Mouse (Mus musculus) neural tube, embryonic 15.5 days (tissue): Measurements from ENCODE around the gene Scn1b. TPM values are rescaled to one million over a fixed set of nuclear protein-coding genes. Genes with fewer than 3 reads are reported as not detected.

Experiments used
- ATAC-seq: fragments of 200-750 bp; cut with Nextera tagmentation; 2 replicates; pipeline ENCODE4 v1.8.0; 2017; ENCODE audit warnings: mild to moderate bottlenecking, moderate TSS enrichment, moderate library complexity; ENCODE audit not compliant: low FRiP score
- H3K27ac ChIP-seq: fragments of 300-500 bp; sonication (generic); replicated peaks from 2 replicates; pipeline ENCODE4 v1.5.1; 2015; ENCODE audit warnings: mild to moderate bottlenecking, inconsistent platforms
- H3K27me3 ChIP-seq: fragments of 300-500 bp; sonication (generic); replicated peaks from 2 replicates; pipeline ENCODE4 v1.6.1; 2015; ENCODE audit warnings: inconsistent platforms
- H3K36me3 ChIP-seq: fragments of 300-500 bp; sonication (generic); 2 replicates; pipeline ENCODE4 v1.6.1; 2015; ENCODE audit warnings: inconsistent platforms
- H3K4me1 ChIP-seq: fragments of 300-500 bp; sonication (generic); 2 replicates; pipeline ENCODE4 v1.6.1; 2015; ENCODE audit warnings: inconsistent platforms
- H3K4me2 ChIP-seq: fragments of 300-500 bp; sonication (generic); 2 replicates; pipeline ENCODE4 v1.6.1; 2015; ENCODE audit warnings: inconsistent platforms, mild to moderate bottlenecking, moderate library complexity
- H3K4me3 ChIP-seq: fragments of 300-500 bp; sonication (generic); replicated peaks from 2 replicates; pipeline ENCODE4 v1.5.1; 2015; ENCODE audit warnings: mild to moderate bottlenecking, inconsistent platforms
- H3K9ac ChIP-seq: fragments of 300-500 bp; sonication (generic); replicated peaks from 2 replicates; pipeline ENCODE4 v1.6.1; 2015; ENCODE audit warnings: mild to moderate bottlenecking, inconsistent platforms
- H3K9me3 ChIP-seq: fragments of 300-500 bp; sonication (generic); replicated peaks from 2 replicates; pipeline ENCODE4 v1.6.1; 2016; ENCODE audit warnings: inconsistent platforms
- WGBS: fragments of 180-500 bp; shearing (Covaris S2); methylation state at CpG from one replicate; pipeline ENCODE4 v1.1.7; 2015; ENCODE audit warnings: mixed read lengths; 5-methylcytosine and 5-hydroxymethylcytosine counted together
- polyA plus RNA-seq: library from polyadenylated mRNA; unstranded; fragments of >200 nt; fragmentation: Nextera tagmentation; extraction: Ambion mirVana; gene quantifications from 2 replicates; pipeline ENCODE4 v1.2.1, GENCODE M21; 2015

Gene Scn1b
- polyA plus RNA-seq, 1 experiment from 2014 or later: 24.8 TPM

DNA sequence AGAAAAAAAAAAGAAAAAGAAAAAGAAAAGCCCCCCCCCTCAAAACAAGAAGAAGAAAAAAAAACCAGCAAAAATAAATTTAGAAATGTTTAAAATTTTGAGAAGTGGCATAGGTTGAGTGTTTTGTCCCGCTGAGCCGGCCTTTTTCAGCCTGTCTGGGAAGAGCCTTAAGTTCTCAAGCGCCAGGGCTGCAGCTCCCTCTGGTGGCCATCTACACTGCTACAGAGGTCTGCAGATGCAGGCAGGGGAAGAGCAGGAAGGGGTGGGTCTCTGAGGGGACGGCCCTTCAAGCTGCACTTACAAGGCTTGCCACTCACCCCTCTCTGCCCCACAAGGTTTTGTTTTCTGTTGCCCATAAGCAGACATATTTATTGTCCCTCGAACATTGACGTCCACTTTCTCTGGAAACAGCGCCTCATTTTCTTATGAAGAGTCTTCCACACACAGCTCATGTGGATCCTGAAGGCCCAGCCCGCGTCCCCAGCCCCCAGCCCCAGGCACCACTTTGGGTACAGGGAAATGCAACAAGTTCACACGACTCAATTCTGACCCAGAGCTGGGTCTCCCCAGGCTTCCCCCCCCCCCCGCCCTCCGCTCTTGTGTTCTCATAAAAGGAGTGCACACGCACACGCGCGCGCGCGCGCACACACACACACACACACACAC is 29.1 kb downstream of the Scn1b start:
- H3K27me3 ChIP-seq: no peaks in the 10 kb centered on the region
- no peaks in the 10 kb centered on the region for H3K36me3 ChIP-seq
- 46% methylated on average over 20 of the region's 20 CpGs for WGBS
- no peaks in the 10 kb centered on the region for H3K9me3 ChIP-seq
- peak overlapping the region; percentile 20; the same call in 1 of the 2 replicates for H3K4me3 ChIP-seq
- peaks cover 3% of the 10 kb centered on the region; the same call in 1 of the 2 replicates for H3K4me1 ChIP-seq
- peak; percentile 88 for ATAC-seq
- H3K27ac ChIP-seq: no peak overlapping the region
- H3K4me2 ChIP-seq: peak overlapping the region; percentile 52
- no peak overlapping the region for H3K9ac ChIP-seq

DNA sequence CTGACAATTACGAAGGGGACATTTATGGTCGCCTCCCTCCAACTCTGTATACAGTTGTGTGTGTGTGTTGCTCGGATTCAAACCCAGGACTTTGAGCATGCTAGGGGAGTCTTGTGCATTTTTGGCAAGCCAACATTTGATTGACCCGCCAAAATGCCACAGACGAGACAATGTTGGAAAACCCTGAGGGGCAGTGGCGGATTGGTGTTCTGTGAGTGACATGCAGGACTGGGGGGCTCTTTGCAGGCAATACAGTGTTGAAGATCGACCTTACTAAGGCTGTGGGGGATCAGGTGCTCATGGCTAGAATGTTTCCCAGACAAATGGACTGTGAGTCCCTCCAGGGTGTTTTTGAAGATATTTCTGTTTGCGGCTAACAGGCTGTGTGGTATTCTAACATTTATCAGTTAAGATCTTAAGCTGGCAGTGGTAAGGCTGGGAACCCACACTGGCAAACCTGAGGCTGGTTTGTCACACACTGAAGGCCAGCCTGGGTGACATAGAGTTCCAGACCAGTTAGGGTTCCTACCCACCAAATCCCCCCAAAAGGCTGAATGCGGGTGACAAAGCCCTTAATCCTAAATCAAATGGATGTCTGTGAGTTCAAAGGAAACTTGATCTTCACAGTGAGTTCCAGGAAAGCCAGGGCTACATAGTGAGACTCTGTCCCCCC is 29.8 kb downstream of the Scn1b start:
- Histone ChIP-seq H3K9me3 (no peaks in the 10 kb centered on the region), H3K36me3 (no peaks in the 10 kb centered on the region), H3K27ac (no peak overlapping the region), H3K4me1 (peaks cover 3% of the 10 kb centered on the region; the same call in 1 of the 2 replicates), H3K27me3 (no peaks in the 10 kb centered on the region), H3K4me3 (no peak overlapping the region), H3K4me2 (no peak overlapping the region), H3K9ac (no peak overlapping the region)
- ATAC-seq: no peak
- WGBS: 76% methylated on average over 9 of the region's 9 CpGs

DNA sequence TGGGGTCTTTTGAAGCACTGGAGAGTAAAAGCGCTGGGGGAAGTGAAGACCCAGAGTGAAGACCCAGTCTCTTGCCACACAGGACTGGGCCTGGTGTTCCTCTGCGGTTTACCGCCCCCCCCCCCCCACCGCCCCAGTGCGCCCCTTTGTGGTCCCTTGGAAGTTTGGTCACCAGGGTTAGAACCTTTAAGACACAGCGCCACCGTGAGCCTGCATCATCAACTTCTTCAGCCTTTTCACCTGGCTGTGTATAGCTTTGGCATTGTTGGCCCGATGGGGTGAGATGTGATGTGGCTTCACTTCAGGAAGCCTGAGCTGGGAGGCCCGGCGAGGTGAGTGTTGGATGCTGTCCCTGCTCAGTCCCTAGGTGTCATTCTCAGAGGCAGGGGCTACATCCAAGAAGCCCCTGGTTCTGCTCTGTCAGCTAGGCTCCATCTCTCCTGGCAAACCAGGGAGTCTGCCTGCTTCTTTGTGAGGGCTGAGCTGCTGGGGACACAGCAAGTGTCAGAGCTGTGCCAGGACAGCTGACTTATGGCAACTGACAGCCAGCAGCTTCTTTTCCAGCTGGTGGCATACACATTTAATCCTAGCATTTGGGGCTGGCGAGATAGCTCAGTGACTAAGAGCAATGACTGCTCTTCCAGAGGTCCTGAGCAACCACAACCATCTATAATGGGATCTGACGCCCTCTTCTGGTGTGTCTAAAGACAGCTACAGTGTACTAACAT is 31.9 kb downstream of the Scn1b start:
- Histone ChIP-seq H3K9me3 (no peaks in the 10 kb centered on the region), H3K9ac (no peak overlapping the region), H3K4me1 (peaks cover 3% of the 10 kb centered on the region; the same call in 1 of the 2 replicates), H3K27ac (no peak overlapping the region), H3K27me3 (no peaks in the 10 kb centered on the region), H3K36me3 (no peaks in the 10 kb centered on the region), H3K4me3 (no peak overlapping the region), H3K4me2 (no peak overlapping the region)
- no peak for ATAC-seq
- 34% methylated on average over 12 of the region's 12 CpGs for WGBS

DNA sequence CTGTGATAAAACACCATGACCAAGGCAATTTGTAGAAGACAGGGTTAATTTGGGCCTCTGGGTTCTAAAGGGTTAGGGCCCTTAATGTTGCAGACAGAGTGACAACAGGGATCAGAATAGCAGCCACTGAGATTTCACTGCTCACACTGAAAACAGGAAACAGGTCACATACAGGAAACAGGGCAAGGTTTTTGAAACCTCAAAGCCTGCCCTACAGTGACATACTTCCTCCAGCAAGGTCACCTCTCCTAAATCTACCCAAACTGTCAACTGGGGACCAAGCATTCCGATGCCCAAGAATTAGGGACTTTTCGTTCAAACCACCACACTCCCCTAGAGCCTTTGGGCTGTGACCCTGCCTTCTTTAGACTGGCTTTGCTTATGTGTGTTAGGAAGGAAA is 37.1 kb downstream of the Scn1b start:
- no peaks in the 10 kb centered on the region for H3K27me3 ChIP-seq
- no peak overlapping the region for H3K9ac ChIP-seq
- H3K36me3 ChIP-seq: no peaks in the 10 kb centered on the region
- no peak overlapping the region for H3K27ac ChIP-seq
- no peak overlapping the region for H3K4me2 ChIP-seq
- H3K4me1 ChIP-seq: peaks cover 5% of the 10 kb centered on the region; the same call in 1 of the 2 replicates
- H3K4me3 ChIP-seq: no peak overlapping the region
- no peaks in the 10 kb centered on the region for H3K9me3 ChIP-seq
- WGBS: 84% methylated on average over 2 of the region's 2 CpGs
- ATAC-seq: no peak

DNA sequence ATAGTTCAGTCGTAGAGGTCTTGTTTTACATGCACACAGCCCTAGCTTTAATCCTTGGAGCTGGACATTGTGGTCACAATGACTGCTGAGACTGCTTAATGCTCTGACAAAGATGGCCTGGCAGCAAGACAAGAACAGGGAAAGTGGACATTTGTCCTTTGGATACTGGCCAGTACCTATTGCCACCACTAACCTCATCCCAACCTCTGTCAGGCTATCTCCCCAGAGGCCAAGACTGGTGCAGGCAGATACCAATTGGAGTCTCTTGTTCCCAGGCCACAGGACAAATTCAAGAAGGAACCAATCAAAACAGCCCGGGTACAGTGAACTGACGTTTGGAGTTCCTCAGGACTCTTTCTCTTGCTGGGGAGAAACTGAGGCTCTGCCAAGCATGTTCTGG is 38.6 kb downstream of the Scn1b start:
- Histone ChIP-seq H3K4me1 (peaks cover 5% of the 10 kb centered on the region; the same call in 1 of the 2 replicates), H3K4me3 (no peak overlapping the region), H3K27me3 (no peaks in the 10 kb centered on the region), H3K27ac (no peak overlapping the region), H3K4me2 (no peak overlapping the region), H3K9me3 (no peaks in the 10 kb centered on the region), H3K9ac (no peak overlapping the region), H3K36me3 (no peaks in the 10 kb centered on the region)
- 77% methylated on average over 3 of the region's 3 CpGs for WGBS
- no peak for ATAC-seq

DNA sequence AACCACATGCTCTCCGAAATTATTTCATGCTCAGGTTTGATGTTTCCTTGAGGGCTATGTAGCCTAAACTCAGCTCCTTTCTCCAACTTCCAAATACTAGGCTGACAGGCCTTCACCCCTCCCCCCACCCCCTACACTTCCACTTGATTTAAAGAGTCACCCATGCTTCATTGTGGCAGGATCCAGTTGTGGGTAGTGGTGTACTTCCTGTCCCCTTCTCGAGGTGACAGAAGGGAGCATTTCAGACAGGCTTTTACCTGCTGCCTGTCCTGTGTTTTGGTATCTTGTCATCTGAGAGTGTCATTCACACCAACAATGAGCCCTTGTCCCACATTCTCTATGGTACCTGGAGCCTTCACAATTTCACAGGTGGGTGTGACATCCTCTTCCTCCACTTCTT is 39.5 kb downstream of the Scn1b start:
- Histone ChIP-seq H3K9me3 (no peaks in the 10 kb centered on the region), H3K4me2 (no peak overlapping the region), H3K36me3 (no peaks in the 10 kb centered on the region), H3K4me1 (peaks cover 5% of the 10 kb centered on the region; the same call in 1 of the 2 replicates), H3K9ac (no peak overlapping the region), H3K4me3 (no peak overlapping the region), H3K27ac (no peak overlapping the region), H3K27me3 (no peaks in the 10 kb centered on the region)
- WGBS: 66% methylated on average over 2 of the region's 2 CpGs
- no peak for ATAC-seq

DNA sequence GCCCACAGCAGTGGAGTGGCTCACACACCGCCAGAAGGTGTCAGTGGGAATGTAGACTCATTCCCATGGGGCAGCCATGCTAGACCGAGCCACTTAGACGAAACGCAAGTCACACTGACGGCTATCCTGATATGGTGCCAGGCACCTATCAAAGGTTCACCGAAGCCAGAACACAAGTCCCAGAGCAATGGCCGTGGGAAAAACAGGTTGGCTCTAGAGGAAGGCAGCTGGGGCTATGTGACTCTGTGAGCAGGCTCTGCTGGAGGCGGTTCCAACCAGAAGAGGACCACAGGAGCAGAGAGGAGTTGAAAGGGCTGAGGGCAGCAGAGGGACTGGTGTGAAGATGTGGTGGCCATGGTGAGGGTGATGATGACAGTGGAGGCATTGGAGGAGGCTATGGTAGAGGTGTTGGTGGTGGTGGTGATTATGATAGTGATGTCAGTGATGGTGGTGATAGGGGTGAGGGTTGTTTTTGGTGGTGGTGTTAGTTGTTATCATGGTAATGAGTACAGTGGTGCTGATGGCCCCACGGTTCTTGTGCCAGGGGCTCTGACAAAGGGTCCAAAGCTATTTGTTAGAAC is 40.5 kb downstream of the Scn1b start:
- no peaks in the 10 kb centered on the region for H3K27me3 ChIP-seq
- H3K4me1 ChIP-seq: peaks cover 5% of the 10 kb centered on the region; the same call in 1 of the 2 replicates
- H3K4me2 ChIP-seq: no peak overlapping the region
- no peaks in the 10 kb centered on the region for H3K36me3 ChIP-seq
- H3K9ac ChIP-seq: no peak overlapping the region
- H3K4me3 ChIP-seq: no peak overlapping the region
- WGBS: 96% methylated on average over 9 of the region's 9 CpGs
- no peak for ATAC-seq
- H3K9me3 ChIP-seq: no peaks in the 10 kb centered on the region
- H3K27ac ChIP-seq: no peak overlapping the region

DNA sequence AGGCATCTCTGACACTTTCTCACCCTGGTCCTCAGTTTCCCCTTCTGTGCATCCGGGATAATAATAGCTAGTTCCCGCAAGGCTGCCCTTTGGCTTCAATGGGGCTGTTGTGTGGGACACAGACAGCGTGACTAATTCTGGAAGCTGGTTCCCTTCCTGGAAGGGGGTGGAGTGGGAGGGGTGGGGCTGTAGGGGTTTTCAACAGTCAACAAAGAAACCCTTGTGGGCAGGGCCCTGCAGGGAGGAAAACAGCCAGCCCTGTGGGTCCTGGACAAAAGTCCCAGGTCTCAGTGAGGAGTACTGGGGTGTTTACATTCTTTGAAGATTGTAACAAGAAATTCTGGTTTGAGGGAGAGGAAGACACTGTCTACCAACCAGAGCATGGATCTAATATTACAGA is 41.6 kb downstream of the Scn1b start:
- H3K9me3 ChIP-seq: no peaks in the 10 kb centered on the region
- no peaks in the 10 kb centered on the region for H3K27me3 ChIP-seq
- H3K36me3 ChIP-seq: no peaks in the 10 kb centered on the region
- WGBS: 21% methylated on average over 3 of the region's 3 CpGs
- H3K9ac ChIP-seq: no peak overlapping the region
- H3K4me2 ChIP-seq: no peak overlapping the region
- no peak overlapping the region for H3K27ac ChIP-seq
- peaks cover 5% of the 10 kb centered on the region; the same call in 1 of the 2 replicates for H3K4me1 ChIP-seq
- ATAC-seq: no peak
- H3K4me3 ChIP-seq: no peak overlapping the region

DNA sequence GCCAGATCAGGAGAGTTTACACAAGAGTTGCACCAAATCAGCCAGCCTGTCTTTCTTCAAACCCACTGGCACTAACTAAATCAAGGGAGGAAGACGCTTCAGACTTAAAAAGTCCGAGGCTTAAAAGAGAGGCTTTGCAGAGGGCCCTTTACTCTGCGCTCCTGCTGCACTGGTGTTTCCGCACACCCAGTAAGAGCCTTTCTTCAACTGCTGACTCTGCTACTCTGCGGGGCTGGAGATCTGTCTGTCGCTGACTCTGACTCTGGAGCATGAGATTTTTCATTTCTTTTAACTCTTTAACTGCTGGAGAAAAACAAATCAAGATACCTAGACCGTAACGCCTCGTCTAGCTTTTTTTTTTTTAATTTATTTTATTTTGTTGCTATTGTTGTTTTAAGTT is 42.7 kb downstream of the Scn1b start:
- no peak overlapping the region for H3K4me2 ChIP-seq
- no peak overlapping the region for H3K27ac ChIP-seq
- no peak overlapping the region for H3K4me3 ChIP-seq
- no peaks in the 10 kb centered on the region for H3K9me3 ChIP-seq
- ATAC-seq: no peak
- peaks cover 5% of the 10 kb centered on the region; the same call in 1 of the 2 replicates for H3K4me1 ChIP-seq
- no peaks in the 10 kb centered on the region for H3K36me3 ChIP-seq
- no peak overlapping the region for H3K9ac ChIP-seq
- H3K27me3 ChIP-seq: no peaks in the 10 kb centered on the region
- WGBS: 64% methylated on average over 9 of the region's 9 CpGs

DNA sequence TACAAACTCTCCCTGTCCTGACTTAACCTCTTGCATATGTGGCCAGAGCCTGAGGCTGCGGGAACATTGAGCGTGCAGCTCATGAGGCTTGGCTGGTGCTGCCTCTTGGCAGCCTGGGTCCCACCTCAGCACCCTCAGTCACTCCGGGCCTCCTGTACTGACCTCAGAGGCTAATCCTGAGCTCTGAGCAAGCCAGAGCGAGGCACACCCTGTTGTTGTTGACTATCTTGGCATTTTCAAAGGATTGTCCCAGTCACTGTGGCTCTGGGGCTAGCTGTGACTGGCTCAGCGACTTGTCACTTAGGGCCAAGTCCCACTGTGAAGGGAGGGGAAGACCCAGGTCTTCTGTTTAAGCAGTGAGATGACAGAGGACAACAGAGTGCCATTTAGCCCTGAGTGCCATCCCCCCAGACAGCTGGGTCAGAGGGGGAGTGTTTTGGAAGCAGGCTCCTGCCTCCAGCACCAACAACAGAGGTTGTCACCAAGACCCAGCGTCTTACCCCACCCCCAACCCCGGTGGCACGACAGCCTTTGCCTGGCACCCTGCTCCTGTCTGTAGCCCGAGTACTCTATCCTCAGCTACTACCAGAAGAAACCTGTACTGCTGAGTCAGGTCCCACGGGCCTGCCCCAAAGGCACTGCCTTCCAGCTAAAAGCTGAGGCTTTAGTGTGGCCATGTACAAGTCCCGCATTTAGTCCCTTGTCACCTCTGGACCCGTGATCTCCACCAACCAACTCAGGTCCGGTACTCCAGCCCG is 43.8 kb downstream of the Scn1b start:
- H3K36me3 ChIP-seq: no peaks in the 10 kb centered on the region
- whole genome bisulfite sequencing: 78% methylated on average over 14 of the region's 14 CpGs
- H3K4me1 ChIP-seq: peaks cover 5% of the 10 kb centered on the region; the same call in 1 of the 2 replicates
- no peak for ATAC-seq
- H3K27me3 ChIP-seq: no peaks in the 10 kb centered on the region
- no peak overlapping the region for H3K4me3 ChIP-seq
- no peak overlapping the region for H3K4me2 ChIP-seq
- H3K9ac ChIP-seq: no peak overlapping the region
- no peak overlapping the region for H3K27ac ChIP-seq
- H3K9me3 ChIP-seq: no peaks in the 10 kb centered on the region

DNA sequence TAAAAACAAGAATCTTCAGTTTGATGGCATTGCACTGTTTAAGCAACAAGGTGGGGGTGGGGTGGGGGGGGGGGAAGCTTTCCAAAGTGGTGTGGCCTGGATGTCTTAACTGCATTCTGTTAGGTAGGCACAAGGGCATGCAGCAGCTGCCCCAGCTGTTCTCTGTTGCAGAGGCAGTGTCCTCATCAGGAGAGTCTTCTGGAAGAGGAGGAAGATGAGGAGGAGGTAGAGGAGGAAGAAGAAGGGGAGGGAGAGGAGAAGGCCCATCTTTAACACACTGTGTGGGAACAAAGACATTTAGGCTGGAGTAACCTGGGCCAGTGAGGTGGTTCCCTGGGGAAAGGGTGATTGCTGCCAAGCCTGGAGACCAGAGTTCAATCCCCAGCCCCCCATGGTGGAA is 44.7 kb downstream of the Scn1b start:
- Histone ChIP-seq H3K4me3 (no peak overlapping the region), H3K27me3 (no peaks in the 10 kb centered on the region), H3K4me2 (no peak overlapping the region), H3K36me3 (no peaks in the 10 kb centered on the region), H3K9ac (no peak overlapping the region), H3K4me1 (peaks cover 5% of the 10 kb centered on the region; the same call in 1 of the 2 replicates), H3K9me3 (no peaks in the 10 kb centered on the region), H3K27ac (no peak overlapping the region)
- ATAC-seq: no peak
